26 mouse cellular contexts compared by ENCODE assay signal in the genomic region with DNA sequence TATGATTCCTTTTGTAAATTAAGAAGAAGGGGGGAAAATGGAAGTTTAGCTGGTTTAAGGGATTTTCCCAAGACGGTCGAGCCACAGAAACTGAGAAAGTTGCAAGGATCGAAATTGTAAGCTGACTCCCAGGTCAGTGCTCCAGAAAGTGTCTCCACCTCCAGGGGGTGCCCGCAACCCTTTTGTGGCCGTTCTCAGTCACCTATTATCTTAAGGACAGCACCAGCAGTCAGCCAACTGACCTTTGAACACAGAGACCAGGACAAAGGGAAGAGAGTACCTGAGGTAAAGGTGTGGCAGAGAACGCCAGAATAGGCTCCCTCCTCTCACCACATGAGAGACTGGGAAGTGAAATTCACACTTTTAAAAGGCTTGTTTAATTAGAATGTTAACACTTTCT. TPM values are rescaled to one million over a fixed set of nuclear protein-coding genes. Genes with fewer than 3 reads are reported as not detected.
DNase-seq lines count a peak whose midpoint lies in the region; ATAC-seq lines count a peak whose summit lies in the region.
"Had no signal": no experiment of that assay in that cellular context is flagged by ENCODE, and none has a peak within 500 bp of the region (broad histone marks: within the 10 kb centered on the region; RNA-seq: fewer than 3 reads in every experiment).

No protein-coding gene starts in this region.

- 4% methylated on average over 6 of the region's 6 CpGs for WGBS in limb, embryonic 13.5 days
- 5% methylated on average over 6 of the region's 6 CpGs for WGBS in limb, embryonic 10.5 days
- 18% methylated on average over 6 of the region's 6 CpGs for WGBS in intestine, embryonic 14.5 days
- WGBS in hindbrain, embryonic 13.5 days = 11% methylated on average over 6 of the region's 6 CpGs

- H3K4me2 ChIP-seq in limb, embryonic 13.5 days (replicated peaks) = peak overlapping the region; percentile 7; the same call in 1 of the 2 replicates
- H3K4me2 ChIP-seq in intestine, embryonic 14.5 days (ENCODE audit: low read length) = no peak overlapping the region
- no peak overlapping the region for H3K4me2 ChIP-seq in hindbrain, embryonic 13.5 days
- H3K4me2 ChIP-seq: embryonic facial prominence, embryonic 12.5 days; forebrain, embryonic 13.5 days; liver, embryonic 13.5 days; midbrain, embryonic 13.5 days; neural tube, embryonic 12.5 days had no signal

- no peaks in the 10 kb centered on the region for H3K9me3 ChIP-seq in limb, embryonic 13.5 days
- no peaks in the 10 kb centered on the region for H3K9me3 ChIP-seq in limb, embryonic 10.5 days (replicated peaks)
- no peaks in the 10 kb centered on the region for H3K9me3 ChIP-seq in intestine, embryonic 14.5 days (ENCODE audit: control insufficient read depth, low read length)
- H3K9me3 ChIP-seq in hindbrain, embryonic 13.5 days = no peaks in the 10 kb centered on the region
- H3K9me3 ChIP-seq: embryonic facial prominence, embryonic 12.5 days; forebrain, embryonic 13.5 days; liver, embryonic 13.5 days; midbrain, embryonic 13.5 days; neural tube, embryonic 12.5 days had no signal

- no peak for ATAC-seq in limb, embryonic 13.5 days (ENCODE audit: low FRiP score, low read depth)
- 0 out of 2 replicates have a peak, but pooled peaks have one; percentile 50 for ATAC-seq in intestine, embryonic 14.5 days (replicated peaks; ENCODE audit: low FRiP score, low TSS enrichment, low read depth)
- no peak for ATAC-seq in hindbrain, embryonic 13.5 days (ENCODE audit: low FRiP score)
- ATAC-seq: activated CD4-positive, CD25-positive, alpha-beta regulatory T cell, adult 4 months; forebrain, embryonic 13.5 days; hindbrain, embryonic 16.5 days; midbrain, embryonic 13.5 days; Patski had no signal

- H3K27me3 ChIP-seq in limb, embryonic 13.5 days = no peaks in the 10 kb centered on the region
- peaks cover 3% of the 10 kb centered on the region; the same call in 1 of the 2 replicates for H3K27me3 ChIP-seq in limb, embryonic 10.5 days (ENCODE audit: low read depth, poor library complexity, severe bottlenecking)
- H3K27me3 ChIP-seq in intestine, embryonic 14.5 days (replicated peaks; ENCODE audit: control insufficient read depth, insufficient read depth, low read length) = no peaks in the 10 kb centered on the region
- H3K27me3 ChIP-seq in hindbrain, embryonic 13.5 days = no peaks in the 10 kb centered on the region
- H3K27me3 ChIP-seq: forebrain, embryonic 13.5 days; liver, embryonic 13.5 days; neural tube, embryonic 12.5 days; Patski had no signal

- H3K4me1 ChIP-seq in limb, embryonic 13.5 days = peaks cover 11% of the 10 kb centered on the region; the same call in 1 of the 2 replicates
- peaks cover 10% of the 10 kb centered on the region for H3K4me1 ChIP-seq in limb, embryonic 10.5 days
- H3K4me1 ChIP-seq in intestine, embryonic 14.5 days (replicated peaks; ENCODE audit: control insufficient read depth, insufficient read depth, low read length) = no peaks in the 10 kb centered on the region
- no peaks in the 10 kb centered on the region for H3K4me1 ChIP-seq in hindbrain, embryonic 13.5 days (replicated peaks)
- H3K4me1 ChIP-seq: embryonic facial prominence, embryonic 12.5 days; forebrain, embryonic 13.5 days; liver, embryonic 13.5 days; midbrain, embryonic 13.5 days; neural tube, embryonic 12.5 days had no signal

- H3K4me3 ChIP-seq in limb, embryonic 13.5 days = no peak overlapping the region
- no peak overlapping the region for H3K4me3 ChIP-seq in limb, embryonic 10.5 days
- H3K4me3 ChIP-seq in intestine, embryonic 14.5 days (ENCODE audit: low read depth, low read length) = no peak overlapping the region
- no peak overlapping the region for H3K4me3 ChIP-seq in hindbrain, embryonic 13.5 days
- H3K4me3 ChIP-seq: embryonic facial prominence, embryonic 12.5 days; erythroblast, embryonic 14.5 days; forebrain, embryonic 13.5 days; heart, adult 2 months; liver, embryonic 13.5 days; midbrain, embryonic 13.5 days; neural tube, embryonic 12.5 days had no signal

- DNase-seq in limb, embryonic 10.5 days (ENCODE audit: low spot score) = no peak
- peak; percentile 64 for DNase-seq in intestine, embryonic 14.5 days (ENCODE audit: low spot score)
- DNase-seq in kidney, adult 8-10 months = peak; percentile 32 to 45
- DNase-seq in kidney, postnatal 4 days = peak; percentile 5 to 10
- no peak for DNase-seq in testis, postnatal 14 days (ENCODE audit: low spot score)
- no peak for DNase-seq in retina, embryonic 14.5 days (ENCODE audit: low spot score)
- DNase-seq: adrenal gland, postnatal 25 days; cerebellum, adult 18-20 months; cerebellum, postnatal 36 days; gastrocnemius, postnatal 14 days; heart, adult 2 months; heart, postnatal 36 days; liver, embryonic 13.5 days; thymus, adult 18-20 months had no signal

- no peaks in the 10 kb centered on the region for H3K36me3 ChIP-seq in limb, embryonic 13.5 days
- no peaks in the 10 kb centered on the region for H3K36me3 ChIP-seq in limb, embryonic 10.5 days
- no peaks in the 10 kb centered on the region for H3K36me3 ChIP-seq in intestine, embryonic 14.5 days (ENCODE audit: control insufficient read depth, insufficient read depth, low read length)
- no peaks in the 10 kb centered on the region for H3K36me3 ChIP-seq in hindbrain, embryonic 13.5 days
- H3K36me3 ChIP-seq: embryonic facial prominence, embryonic 12.5 days; liver, embryonic 13.5 days; midbrain, embryonic 13.5 days; neural tube, embryonic 12.5 days had no signal

- no peak overlapping the region; the same call in 1 of the 2 replicates for H3K9ac ChIP-seq in limb, embryonic 13.5 days
- H3K9ac ChIP-seq in intestine, embryonic 14.5 days (ENCODE audit: low read length) = no peak overlapping the region
- no peak overlapping the region for H3K9ac ChIP-seq in hindbrain, embryonic 13.5 days
- H3K9ac ChIP-seq: embryonic facial prominence, embryonic 12.5 days; forebrain, embryonic 13.5 days; liver, embryonic 13.5 days; midbrain, embryonic 13.5 days; neural tube, embryonic 12.5 days had no signal

- H3K27ac ChIP-seq in limb, embryonic 13.5 days = no peak overlapping the region
- no peak overlapping the region for H3K27ac ChIP-seq in limb, embryonic 10.5 days
- H3K27ac ChIP-seq in intestine, embryonic 14.5 days (ENCODE audit: low read depth) = no peak overlapping the region
- H3K27ac ChIP-seq in hindbrain, embryonic 13.5 days = no peak overlapping the region
- H3K27ac ChIP-seq: embryonic facial prominence, embryonic 12.5 days; forebrain, embryonic 13.5 days; heart, adult 2 months; liver, embryonic 13.5 days; midbrain, embryonic 13.5 days; neural tube, embryonic 12.5 days had no signal

RNA-seq across cellular contexts. Expression of gene Pitx2, which starts 33.0 kb away (rescaled TPM):
- polyA plus RNA-seq in limb, embryonic 13.5 days (2015; fragmentation: Nextera tagmentation; extraction: Ambion mirVana) = 21.2 and 26.3 TPM in 2 replicates
- polyA plus RNA-seq in limb, embryonic 10.5 days (2016; fragmentation: Nextera tagmentation; extraction: Ambion mirVana) = 25.6 and 39.1 TPM in 2 replicates
- polyA plus RNA-seq in intestine, embryonic 14.5 days (2014; fragmentation: Nextera tagmentation; extraction: Ambion mirVana) = 35.6 and 48.0 TPM in 2 replicates
- 2.1 and 2.6 TPM in 2 replicates for polyA plus RNA-seq in hindbrain, embryonic 13.5 days (2015; fragmentation: Nextera tagmentation; extraction: Ambion mirVana)
- polyA plus RNA-seq: activated CD4-positive, CD25-positive, alpha-beta regulatory T cell, adult 4 months; erythroblast, embryonic 14.5 days; frontal cortex, adult 2 months; spleen, adult 2 months had no signal

Comparison
In these comparisons a context has a peak if more than half of its experiments do, and no peak if none do; other contexts are left out.
1. DNase-seq: peak in intestine, embryonic 14.5 days (single experiment), kidney, adult 8-10 months (2 of 2) and kidney, postnatal 4 days (2 of 2); none in limb, embryonic 10.5 days (single experiment), testis, postnatal 14 days (single experiment) and retina, embryonic 14.5 days (single experiment).